22 mouse cellular contexts compared by ENCODE assay signal in genomic region chr9:122036496-122037054, GRCm38 (mm10). TPM values are rescaled to one million over a fixed set of nuclear protein-coding genes. Genes with fewer than 3 reads are reported as not detected.
DNase-seq lines count a peak whose midpoint lies in the region; ATAC-seq and TF ChIP-seq lines count a peak whose summit lies in the region.
"Had no signal": no experiment of that assay in that cellular context is flagged by ENCODE, and none has a peak within 500 bp of the region (broad histone marks: within the 10 kb centered on the region; RNA-seq: fewer than 3 reads in every experiment).

No protein-coding gene starts in this region.

- no peaks in the 10 kb centered on the region for H3K27me3 ChIP-seq in cerebellum, adult 2 months (ENCODE audit: control insufficient read depth, insufficient read depth, low read length)
- H3K27me3 ChIP-seq in forebrain, embryonic 16.5 days (replicated peaks; ENCODE audit: control insufficient read depth, insufficient read depth, low read length), result no peaks in the 10 kb centered on the region
- H3K27me3 ChIP-seq in midbrain, embryonic 12.5 days, result peaks cover 4% of the 10 kb centered on the region; the same call in 1 of the 2 replicates
- H3K27me3 ChIP-seq: embryonic facial prominence, embryonic 12.5 days; limb, embryonic 15.5 days; neural tube, embryonic 13.5 days had no signal

- peaks cover 70% of the 10 kb centered on the region for H3K4me1 ChIP-seq in cerebellum, adult 2 months (ENCODE audit: control insufficient read depth, insufficient read depth, low read length)
- H3K4me1 ChIP-seq in forebrain, embryonic 16.5 days (replicated peaks; ENCODE audit: control insufficient read depth, insufficient read depth, low read length), result peaks cover 8% of the 10 kb centered on the region
- peaks cover 17% of the 10 kb centered on the region for H3K4me1 ChIP-seq in midbrain, embryonic 12.5 days
- H3K4me1 ChIP-seq: embryonic facial prominence, embryonic 12.5 days; limb, embryonic 15.5 days had no signal

- no peak for TF ChIP-seq CTCF in cerebellum, adult 2 months (IDR thresholded peaks at IDR 0.05; ENCODE audit: borderline replicate concordance, insufficient read depth, low read depth, low read length)

- H3K4me3 ChIP-seq in cerebellum, adult 2 months (replicated peaks; ENCODE audit: insufficient read depth, low read depth, low read length), result no peak overlapping the region
- H3K4me3 ChIP-seq in forebrain, embryonic 16.5 days (replicated peaks; ENCODE audit: low read length), result no peak overlapping the region
- H3K4me3 ChIP-seq in midbrain, embryonic 12.5 days, result no peak overlapping the region
- H3K4me3 ChIP-seq: embryonic facial prominence, embryonic 12.5 days; limb, embryonic 15.5 days; myocyte; neural tube, embryonic 13.5 days had no signal

- 84% methylated on average over 4 of the region's 4 CpGs for WGBS in cerebellum, adult 2 months
- WGBS in forebrain, embryonic 16.5 days, result 48% methylated on average over 4 of the region's 4 CpGs
- WGBS in midbrain, embryonic 12.5 days, result 33% methylated on average over 4 of the region's 4 CpGs

- TF ChIP-seq POLR2A in cerebellum, adult 2 months (IDR thresholded peaks at IDR 0.05; ENCODE audit: borderline replicate concordance, insufficient read depth, low read length), result no peak

- H3K4me2 ChIP-seq in forebrain, embryonic 16.5 days (ENCODE audit: low read length), result no peak overlapping the region
- H3K4me2 ChIP-seq in midbrain, embryonic 12.5 days (replicated peaks), result no peak overlapping the region
- H3K4me2 ChIP-seq: embryonic facial prominence, embryonic 12.5 days; heart, embryonic 11.5 days; limb, embryonic 15.5 days; lung, embryonic 14.5 days; neural tube, embryonic 13.5 days had no signal

- no peak for DNase-seq in cerebellum, adult 2 months
- DNase-seq in cerebellum, postnatal 4 days (ENCODE audit: low spot score in 2 of 2), result no peak
- DNase-seq in A20 (ENCODE audit: low read depth, low spot score), result peak; percentile 5
- no peak for DNase-seq in embryo, embryonic 9.5 days (ENCODE audit: extremely low spot score)
- DNase-seq in heart, adult 9 months (ENCODE audit: low spot score in 2 of 2), result no peak
- no peak for DNase-seq in adrenal gland, postnatal 36 days
- DNase-seq: adrenal gland, postnatal 14 days; cerebellum, adult 11 months; cerebellum, postnatal 10 days; kidney, postnatal 36 days; lung, embryonic 14.5 days; lung, postnatal 4 days; thymus, postnatal 14 days had no signal

- H3K9ac ChIP-seq in forebrain, embryonic 16.5 days (replicated peaks; ENCODE audit: low read depth, low read length), result no peak overlapping the region
- H3K9ac ChIP-seq in midbrain, embryonic 12.5 days (replicated peaks), result no peak overlapping the region
- H3K9ac ChIP-seq: embryonic facial prominence, embryonic 12.5 days; limb, embryonic 15.5 days; liver, embryonic 14.5 days; lung, embryonic 14.5 days; neural tube, embryonic 13.5 days had no signal

- peak; percentile 72 for ATAC-seq in forebrain, embryonic 16.5 days
- ATAC-seq in midbrain, embryonic 12.5 days (ENCODE audit: low FRiP score, low read depth), result no peak
- ATAC-seq: intestine, postnatal 0 days had no signal

- H3K9me3 ChIP-seq in forebrain, embryonic 16.5 days (ENCODE audit: control insufficient read depth, low read length), result no peaks in the 10 kb centered on the region
- H3K9me3 ChIP-seq in midbrain, embryonic 12.5 days, result no peaks in the 10 kb centered on the region
- H3K9me3 ChIP-seq: embryonic facial prominence, embryonic 12.5 days; limb, embryonic 15.5 days; neural tube, embryonic 13.5 days had no signal

- H3K27ac ChIP-seq in cerebellum, adult 2 months (ENCODE audit: insufficient read depth, low read length), result peak overlapping the region; percentile 43; the same call in 1 of the 2 replicates
- H3K27ac ChIP-seq in forebrain, embryonic 16.5 days (ENCODE audit: low read length), result 0 out of 2 replicates have a peak overlapping the region, but pooled peaks have one; percentile 19
- H3K27ac ChIP-seq in midbrain, embryonic 12.5 days (replicated peaks), result 0 out of 2 replicates have a peak overlapping the region, but pooled peaks have one; percentile 3
- H3K27ac ChIP-seq: embryonic facial prominence, embryonic 12.5 days; limb, embryonic 15.5 days; liver, embryonic 14.5 days; neural tube, embryonic 13.5 days had no signal

- no peaks in the 10 kb centered on the region for H3K36me3 ChIP-seq in forebrain, embryonic 16.5 days (ENCODE audit: control insufficient read depth, insufficient read depth)
- no peaks in the 10 kb centered on the region for H3K36me3 ChIP-seq in midbrain, embryonic 12.5 days
- H3K36me3 ChIP-seq: embryonic facial prominence, embryonic 12.5 days; limb, embryonic 15.5 days; neural tube, embryonic 13.5 days had no signal

RNA-seq across cellular contexts. Expression of gene Pomgnt2, which starts 39.7 kb away (rescaled TPM):
- 41.0 and 43.5 TPM in 2 replicates for polyA plus RNA-seq in cerebellum, adult 2 months (2012; rRNA removed)
- polyA plus RNA-seq in forebrain, embryonic 16.5 days (2015; fragmentation: Nextera tagmentation; extraction: Ambion mirVana), result 28.3 and 32.5 TPM in 2 replicates
- polyA plus RNA-seq in midbrain, embryonic 12.5 days (2016; fragmentation: Nextera tagmentation; extraction: Ambion mirVana), result 15.3 and 15.4 TPM in 2 replicates
- total RNA-seq in adrenal gland, postnatal 36 days (2021), result 10 to 100 TPM; 17.0 to 20.7 TPM
